Mouse (Mus musculus) ovary, postnatal 10 days (tissue): ENCODE results near the gene Olfr1173.

ENCODE experiments used
- DNase-seq: peaks from one replicate; pipeline ENCODE4 v3.0.0; 2022; ENCODE audit warnings: low spot score

Gene Olfr1173

GRCm38 (mm10) chr2:88279775-88280174 is at the start of gene Olfr1173:
Gene Olfr1173 (minus strand): TSS chr2:88279875.
- no peak for DNase-seq

DNA sequence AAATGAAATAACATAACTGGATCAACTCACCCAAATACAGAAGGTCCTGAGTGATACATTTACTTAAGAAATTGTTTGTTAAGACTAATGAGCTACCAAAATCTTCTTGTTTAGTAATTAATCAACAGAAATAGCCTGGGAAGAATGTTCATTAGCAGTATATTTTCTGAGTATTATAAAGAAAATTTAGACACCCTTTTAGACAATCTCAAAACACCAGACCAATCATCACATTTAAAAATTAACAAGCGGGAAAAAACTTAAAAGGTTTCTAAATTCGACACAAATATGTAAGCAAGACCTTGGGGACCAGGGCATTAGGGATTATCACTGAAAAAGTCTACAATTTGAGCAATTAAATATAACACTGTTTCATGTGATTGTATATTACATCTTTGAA is 47.4 kb upstream of the Olfr1173 start, which contains the start of gene Olfr1175-ps:
TSS of gene Olfr1175-ps (minus strand) at position 101 of the 400 bp plus-strand sequence.
- no peak for DNase-seq

DNA sequence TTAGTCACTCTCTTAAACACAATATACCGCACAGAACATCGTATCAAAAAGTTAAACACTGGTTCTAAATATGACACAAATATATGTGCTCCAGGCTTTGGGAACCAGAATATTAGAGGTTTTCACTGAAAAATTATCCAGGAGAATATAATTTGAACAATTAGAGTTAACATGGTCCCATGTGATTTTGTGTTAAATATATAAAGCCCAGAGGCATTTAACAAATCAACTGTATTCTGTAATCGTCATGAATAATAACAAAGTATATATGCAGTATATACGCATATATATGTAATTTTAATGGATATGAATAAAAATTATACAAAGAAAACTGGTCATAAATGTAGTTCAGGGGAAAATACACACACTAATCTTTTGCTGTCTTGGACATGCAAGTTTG is 35.4 kb upstream of the Olfr1173 start, which contains the start of gene Olfr1174-ps:
TSS of gene Olfr1174-ps (minus strand) at position 101 of the 400 bp plus-strand sequence.
- no peak for DNase-seq

- DNase-seq, result no peak
Observed at GRCm38 (mm10) chr2:88228234-88228633, 51.4 kb downstream of the Olfr1173 start, which contains the start of gene Olfr1170. Gene Olfr1170 (minus strand): TSS chr2:88228334.
